Mouse (Mus musculus) cerebellum, adult 9-11 months (tissue): ENCODE data around the gene Clec10a.

Experiments used
- DNase-seq: peaks from one replicate; pipeline ENCODE4 v3.0.0; 2022

Clec10a gene

DNA sequence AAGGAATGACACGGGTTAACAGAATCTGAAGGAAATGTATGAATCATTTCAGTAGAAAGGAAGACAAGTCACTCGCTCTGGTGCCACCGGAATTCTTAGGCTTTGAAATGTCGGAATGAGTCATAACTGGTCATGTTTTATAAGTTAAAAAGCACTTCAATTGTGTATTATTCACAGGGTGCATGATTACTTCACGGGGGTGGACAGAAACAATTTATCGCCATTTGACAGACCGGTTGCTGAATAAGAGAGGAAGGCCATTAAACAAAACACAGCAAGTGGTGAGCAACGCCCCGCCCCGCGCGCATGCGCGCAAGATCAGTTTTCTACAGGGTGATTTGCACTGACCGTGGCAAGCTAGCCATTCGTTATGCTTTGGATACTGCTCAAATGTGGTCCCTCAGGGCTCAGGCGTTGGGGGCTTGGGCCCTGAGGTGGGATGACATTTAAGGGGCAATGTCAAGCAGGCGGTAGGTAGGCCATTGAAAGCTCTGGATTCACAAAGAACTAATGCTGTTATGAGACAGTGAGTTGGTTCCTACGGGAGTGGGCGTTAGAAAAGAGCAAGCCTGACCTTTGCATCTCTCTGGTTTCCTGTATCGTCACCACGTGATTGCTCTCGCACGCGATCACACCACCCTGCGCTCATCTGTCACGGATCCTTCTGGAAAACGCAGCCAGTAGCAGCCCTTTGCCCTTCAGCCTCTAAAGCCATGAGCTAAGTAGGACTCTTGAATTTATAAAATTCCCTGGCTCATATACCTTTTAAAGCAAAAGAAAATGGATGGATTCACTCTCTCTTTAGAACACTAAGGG is 33.5 kb downstream of the Clec10a start:
- DNase-seq, result no peak

DNA sequence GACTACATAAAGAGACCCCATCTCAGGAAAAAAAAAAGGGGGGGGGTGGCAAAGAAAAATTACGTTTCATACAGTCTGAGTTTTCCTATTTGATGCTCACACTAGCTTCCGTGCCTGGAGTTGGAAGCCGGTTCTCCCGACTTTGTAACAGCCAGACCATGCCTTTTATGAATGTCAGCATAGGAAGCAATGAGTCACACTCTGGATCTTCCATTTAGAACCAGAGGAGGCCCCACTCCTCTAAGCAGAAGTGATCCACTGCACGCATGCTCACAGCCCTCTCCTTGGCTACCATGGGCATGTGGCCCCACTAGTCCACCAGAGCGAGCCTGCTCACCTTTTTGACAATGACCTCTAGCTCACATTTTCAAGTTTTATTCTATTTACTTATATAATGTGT is 35.2 kb downstream of the Clec10a start:
- no peak for DNase-seq

DNA sequence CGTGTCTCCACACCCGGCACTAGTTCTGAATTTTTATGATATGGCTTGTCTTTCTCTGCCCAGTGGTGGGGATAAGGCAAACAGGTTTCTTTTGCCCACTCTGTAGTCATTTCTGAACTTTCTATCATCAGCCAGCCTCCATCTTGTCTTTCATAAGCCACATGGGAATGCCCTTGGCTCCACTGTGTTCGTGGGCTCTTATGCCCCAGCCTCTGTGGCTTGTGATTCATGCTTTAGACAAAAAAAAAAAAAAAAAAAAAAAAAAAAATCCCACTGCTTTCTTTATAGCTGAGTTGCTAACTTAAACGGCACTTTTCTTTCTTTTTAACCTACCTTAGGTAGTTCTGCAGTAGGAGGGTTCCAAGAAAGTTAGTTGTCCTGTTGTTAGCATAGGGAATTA is 36.2 kb downstream of the Clec10a start:
- DNase-seq, result no peak

DNA sequence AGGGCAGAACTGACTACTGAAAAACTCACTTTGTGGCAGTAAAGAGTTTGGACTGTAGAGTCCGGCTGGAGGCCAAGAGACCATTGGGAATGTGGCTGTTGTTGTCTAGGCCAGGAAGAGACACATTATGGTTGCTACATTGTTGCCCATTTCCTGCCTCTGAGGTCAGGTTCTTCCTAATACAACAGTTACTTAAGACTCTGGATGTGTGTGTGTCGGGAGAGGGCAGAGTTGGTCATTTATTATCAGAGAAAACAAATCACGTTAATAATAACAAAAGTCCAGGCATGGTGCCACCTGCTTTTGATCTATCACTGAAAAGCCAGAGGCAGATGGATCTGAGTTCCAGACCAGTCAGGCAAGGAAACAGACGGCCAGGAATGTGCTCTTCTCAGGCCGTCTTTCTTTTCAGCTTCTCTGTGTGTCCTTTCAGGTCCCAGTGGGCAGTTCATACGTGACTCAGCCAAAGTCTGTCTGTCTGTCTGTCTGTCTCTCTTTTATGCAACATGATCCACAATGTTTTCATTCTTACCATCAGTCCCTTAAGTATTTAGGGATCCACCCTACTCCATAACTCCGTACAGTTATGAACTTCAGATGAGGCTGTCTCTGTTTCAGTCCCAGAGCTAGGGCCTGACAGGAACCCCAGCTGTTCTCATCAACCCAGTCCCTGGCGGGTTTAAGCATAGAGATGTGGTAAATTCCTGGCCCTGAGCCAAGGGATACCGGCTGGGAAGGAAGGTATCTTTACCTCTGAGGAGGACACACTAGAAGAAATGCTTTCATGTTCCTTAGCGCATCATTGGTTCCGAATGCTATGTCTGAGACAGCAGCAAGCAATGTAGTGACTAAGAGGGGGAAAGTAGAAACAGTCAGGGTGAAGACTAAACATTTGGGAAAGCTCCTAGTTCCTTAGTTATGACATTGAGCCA is 37.6 kb downstream of the Clec10a start:
- no peak for DNase-seq

DNA sequence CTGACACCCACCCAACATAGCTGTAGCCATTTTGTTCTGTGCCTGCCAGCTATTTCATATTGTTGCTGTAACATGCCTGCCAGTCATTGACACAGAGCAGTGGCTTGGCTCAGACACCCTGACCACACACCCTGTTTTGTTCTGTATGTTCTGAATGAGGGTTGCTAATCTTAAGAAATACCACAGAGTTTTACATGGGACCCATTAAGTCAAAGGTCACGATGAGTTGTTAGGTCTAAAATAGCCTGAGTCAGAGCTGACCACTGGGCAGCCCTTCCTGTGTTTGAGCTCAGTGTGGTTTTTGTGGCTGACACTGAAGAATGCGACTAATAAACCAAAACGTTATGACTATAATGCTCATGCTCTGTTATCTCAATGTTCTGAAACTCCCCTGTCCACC is 42.3 kb downstream of the Clec10a start:
- DNase-seq, result no peak

DNA sequence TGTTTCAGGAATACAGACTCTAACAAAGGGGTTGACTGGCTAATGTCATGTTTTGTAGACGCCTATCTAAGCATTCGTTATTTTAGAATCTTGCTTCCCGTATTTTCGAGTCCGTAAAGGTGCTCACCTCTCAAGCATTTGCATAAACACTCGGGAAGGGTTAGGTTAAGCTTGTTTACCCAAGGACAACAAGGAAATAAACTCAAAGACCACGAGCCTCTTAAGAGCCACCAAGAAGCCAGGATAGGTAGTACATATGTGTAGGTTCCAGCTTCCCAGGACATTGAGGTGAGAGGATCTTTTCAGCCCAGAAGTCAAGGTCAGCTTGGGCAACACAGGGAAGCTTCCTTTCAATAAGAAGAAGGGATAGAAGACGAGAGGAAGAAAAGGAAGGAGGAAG is 43.1 kb downstream of the Clec10a start:
- DNase-seq, result no peak

DNA sequence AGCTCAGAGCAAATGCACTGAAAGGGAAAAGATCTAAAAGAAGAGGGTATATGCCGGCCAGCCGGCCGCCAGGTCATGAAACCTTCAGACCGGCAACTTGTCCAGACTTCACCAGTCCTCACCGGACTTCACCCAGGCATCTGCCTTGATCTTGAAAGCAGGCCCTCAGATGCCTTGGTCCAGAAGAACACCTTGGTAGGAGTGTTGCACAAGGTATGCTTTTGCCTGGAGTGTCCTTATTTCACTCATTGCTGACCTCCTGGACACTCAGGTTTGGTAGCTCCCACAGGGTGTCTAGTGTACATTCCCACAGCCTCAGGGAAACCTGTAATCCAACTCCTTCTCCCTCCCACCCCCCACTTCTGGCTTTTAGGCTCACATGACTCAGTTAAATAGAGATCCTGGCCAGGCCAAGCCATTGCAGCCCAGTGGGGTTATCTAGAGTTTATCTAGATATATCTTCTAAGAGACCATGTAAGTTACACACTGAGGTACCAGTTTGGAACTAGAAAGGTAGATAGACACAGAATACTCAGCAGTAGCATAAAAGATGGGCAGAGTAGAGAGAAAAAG is 44.1 kb downstream of the Clec10a start:
- no peak for DNase-seq

DNA sequence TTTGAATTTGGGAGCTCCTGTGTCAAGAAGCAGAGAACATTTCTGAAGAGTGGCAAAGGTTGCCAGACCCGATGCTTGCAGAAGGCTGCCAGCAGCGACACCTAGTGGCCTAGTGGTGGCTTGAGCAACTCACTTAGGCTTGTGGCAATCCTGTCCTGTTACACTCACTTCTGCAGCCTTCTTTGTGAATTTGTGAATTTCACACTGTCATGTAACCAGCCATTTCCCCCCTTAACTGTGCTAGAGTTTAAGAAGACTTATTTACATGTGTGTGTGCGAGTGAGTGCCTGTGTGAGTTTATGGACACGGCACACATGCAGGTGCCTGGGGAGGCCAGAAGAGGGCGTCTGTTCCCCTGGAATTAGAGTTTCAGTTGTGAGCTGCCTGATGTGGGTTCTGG is 45.7 kb downstream of the Clec10a start:
- DNase-seq, result peak; percentile 72

DNA sequence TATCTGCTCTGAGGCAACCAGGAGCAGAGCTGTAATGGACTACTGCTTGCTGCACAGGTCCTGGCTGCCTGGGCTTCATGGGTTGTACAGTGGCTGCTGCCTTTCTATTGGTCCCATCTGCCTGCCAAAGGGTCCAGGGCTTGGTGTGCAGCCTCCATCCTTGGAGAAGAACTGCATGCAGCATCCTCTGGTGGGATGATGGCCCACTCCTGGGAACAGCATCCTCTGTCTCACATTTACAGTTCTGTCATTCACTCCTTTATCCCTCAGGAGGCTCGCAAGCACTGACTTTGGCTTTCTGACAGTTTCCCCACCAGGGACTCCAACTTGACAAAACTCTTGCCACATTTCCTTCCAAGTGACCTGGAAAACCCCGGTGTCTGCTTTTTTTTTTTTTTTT is 50.8 kb downstream of the Clec10a start:
- no peak for DNase-seq

DNA sequence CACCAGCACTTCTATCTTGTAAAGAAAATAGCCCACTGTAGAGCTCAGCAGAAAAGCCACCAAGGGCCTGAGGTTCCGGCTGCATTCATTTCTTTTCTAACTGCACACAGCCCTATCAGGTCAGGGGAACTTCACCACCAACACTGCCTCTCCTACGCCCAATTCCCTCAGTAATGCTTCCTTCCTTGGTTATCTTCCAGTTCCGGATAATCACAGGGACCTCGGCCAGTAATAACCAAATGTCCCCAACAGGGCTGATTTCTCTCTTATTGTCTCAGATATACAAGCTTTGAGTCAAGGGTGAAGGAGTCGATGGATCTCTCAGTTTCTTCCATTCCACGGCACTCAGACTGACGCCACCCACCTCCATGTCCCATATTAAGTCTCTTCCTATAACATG is 51.3 kb downstream of the Clec10a start:
- DNase-seq, result no peak

DNA sequence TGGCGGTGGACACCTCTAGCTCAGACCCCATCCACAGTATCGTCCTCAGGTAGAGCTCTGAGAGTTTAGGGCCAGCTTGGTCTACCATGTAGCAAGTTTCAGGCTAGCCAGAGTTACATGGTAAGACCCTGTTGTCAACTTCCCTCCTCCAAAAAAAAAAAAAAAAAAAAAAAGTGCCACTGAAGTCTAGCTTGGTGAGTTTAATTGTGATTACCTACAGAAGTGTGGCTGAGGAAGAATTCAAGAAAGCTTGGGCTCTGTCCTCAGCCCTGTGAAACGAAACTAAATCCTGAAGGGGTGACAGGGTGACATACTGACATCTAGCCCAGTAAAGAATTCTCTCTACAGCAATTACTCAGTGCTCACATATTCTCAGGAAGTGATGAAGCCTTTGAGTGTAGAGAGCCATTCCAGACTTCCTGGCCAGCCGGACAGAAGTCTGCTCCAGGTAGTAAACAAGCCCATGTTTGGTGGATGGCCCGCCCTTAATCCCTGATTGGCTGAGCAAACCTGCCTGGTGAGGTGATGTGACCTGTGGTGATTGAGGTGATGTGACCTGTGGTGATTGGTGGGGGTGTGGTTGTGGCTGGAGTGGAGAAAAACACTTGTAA is 52.9 kb downstream of the Clec10a start:
- DNase-seq, result no peak

DNA sequence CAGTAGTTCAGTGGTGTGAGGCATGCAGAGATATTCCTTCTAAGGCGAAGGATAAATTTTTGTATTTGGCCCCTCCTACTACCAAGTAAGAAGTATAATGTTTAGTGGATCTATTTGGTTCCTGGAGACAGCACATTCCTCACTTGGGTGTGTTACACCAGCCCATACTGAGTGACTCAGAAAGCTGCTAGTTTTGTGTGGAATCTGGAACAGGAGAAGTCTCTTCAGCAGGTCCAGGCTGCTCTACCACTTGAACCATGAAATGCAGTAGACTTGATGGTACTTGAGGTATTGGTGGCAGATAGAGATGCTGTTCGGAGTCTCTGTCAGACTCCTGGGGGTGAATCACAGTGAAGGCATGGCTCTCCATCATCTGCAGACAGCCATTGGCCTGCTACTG is 54.7 kb downstream of the Clec10a start:
- DNase-seq, result no peak

DNA sequence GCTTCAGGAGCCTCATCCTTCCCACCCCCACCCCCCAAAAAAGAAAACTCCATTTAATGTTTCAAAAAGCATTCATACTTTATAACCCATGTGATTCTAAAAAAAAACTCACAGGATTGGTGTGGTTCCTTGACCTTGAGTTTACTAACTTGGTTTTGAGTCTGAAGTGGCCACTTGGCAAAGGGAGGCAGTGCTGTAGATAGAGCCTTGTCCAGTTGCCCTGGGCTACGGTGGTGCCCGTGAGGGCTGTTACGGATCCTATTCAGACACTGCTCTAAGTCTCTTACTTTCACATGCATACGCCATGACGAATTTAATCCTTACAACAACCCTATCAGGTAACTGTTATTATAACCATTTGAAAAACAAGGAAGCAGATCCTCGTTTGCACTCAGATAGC is 56.0 kb downstream of the Clec10a start:
- no peak for DNase-seq

DNA sequence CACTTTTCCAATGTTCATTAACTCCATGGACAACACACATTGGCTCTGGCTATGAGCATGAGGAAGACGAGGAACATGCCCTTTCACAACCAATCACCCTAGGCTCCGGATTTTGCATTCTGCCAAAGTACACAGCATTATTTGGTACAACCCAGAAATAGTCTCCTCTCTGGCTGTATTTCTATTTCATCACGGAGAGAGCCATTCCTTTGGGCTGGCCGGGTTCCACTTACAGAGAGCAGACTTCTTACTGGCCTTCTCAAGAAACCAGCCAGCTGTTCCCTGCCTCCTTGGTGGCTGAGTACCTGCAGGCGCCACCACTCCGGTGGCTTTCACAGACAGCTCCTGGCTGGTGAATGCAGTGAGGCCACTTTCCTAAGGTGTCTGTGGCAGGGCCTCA is 56.4 kb downstream of the Clec10a start, which contains the start of gene Slc16a11:
Gene Slc16a11, plus strand, starts transcription at position 330 of the 400 bp plus-strand sequence.
- DNase-seq, result peak; percentile 62

DNA sequence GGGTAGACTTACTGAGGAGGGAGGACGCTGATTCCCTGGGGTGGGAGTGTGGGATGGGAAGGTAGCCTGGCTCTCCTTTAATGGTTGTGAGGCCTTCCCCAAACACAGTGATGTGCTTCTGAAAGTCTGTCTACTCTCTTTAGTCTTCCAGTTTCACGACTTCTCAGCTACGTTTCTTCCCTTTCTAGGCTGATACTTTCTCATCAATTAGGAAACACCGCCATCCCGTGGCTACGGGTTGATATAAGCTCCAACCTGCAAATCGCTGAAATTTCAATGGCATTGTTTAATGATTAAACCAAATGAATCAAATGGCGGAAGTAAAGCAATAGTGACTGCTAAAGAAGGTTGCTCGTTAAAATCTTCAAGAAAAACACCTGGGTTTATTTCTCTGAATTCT is 56.9 kb downstream of the Clec10a start:
- DNase-seq, result peak; percentile 77

DNA sequence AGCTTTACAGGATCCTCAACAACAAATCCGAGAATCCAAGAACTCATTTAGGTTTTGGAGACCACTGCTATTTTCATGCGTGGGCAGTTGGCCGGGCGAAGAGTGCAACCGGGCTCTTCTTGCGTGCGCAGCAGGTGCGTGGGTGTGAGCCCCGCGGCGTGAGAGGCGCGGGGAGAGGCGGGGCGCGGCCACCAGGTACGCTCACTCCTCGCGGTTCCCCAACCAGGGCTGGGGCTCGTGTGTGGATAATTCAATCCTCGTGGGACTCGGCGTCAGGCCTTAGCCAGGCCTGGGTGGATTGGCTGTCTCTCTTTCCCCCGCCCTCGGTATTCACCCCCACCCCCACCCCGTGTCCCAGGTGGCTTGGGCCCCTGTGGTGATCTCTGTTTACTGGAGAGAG is 57.7 kb downstream of the Clec10a start:
- peak; percentile 91 for DNase-seq

DNA sequence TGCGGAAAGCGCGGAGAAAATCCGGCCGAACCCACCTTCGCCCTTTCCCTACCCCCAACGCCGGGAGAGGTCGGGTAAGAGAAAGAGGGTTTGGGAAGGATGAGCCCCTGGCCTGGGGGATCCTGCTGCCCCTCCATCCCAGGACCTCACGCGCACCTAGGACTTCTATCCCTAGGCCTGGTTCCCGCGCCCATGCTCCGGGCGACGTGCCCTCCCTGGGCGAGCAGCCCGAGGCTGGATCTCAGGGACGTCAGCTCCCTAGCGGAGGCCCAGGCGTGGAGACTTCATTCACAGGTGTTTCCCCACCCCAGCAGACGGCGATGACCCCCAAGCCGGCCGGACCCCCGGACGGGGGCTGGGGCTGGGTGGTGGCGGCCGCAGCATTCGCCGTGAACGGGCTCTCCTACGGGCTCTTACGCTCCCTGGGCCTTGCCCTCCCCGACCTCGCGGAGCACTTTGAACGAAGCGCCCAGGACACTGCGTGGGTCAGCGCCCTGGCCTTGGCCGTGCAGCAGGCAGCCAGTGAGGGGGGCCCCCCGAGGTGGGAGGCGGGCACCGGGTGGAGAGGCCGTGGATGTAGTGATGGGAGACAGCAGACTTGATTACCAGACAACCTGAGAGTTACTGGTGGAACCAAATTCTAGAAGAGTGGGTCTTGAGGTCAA is 58.3 kb downstream of the Clec10a start:
- DNase-seq, result peak; percentile 82

DNA sequence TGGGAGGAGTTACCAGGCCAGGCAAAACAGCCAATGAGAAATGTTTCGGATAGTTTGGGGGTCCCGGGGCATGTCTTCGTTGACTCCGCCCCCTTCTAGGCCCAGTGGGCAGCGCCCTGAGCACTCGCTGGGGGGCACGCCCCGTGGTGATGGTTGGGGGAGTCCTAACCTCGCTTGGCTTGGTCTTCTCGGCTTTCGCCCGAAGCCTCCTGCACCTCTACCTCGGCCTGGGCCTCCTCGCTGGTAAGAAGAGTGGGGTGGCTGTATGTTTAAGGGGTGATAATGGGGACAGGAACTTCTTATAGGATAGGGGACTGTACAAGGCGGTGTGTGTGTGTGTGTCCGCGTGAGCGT is 58.8 kb downstream of the Clec10a start:
- no peak for DNase-seq

DNA sequence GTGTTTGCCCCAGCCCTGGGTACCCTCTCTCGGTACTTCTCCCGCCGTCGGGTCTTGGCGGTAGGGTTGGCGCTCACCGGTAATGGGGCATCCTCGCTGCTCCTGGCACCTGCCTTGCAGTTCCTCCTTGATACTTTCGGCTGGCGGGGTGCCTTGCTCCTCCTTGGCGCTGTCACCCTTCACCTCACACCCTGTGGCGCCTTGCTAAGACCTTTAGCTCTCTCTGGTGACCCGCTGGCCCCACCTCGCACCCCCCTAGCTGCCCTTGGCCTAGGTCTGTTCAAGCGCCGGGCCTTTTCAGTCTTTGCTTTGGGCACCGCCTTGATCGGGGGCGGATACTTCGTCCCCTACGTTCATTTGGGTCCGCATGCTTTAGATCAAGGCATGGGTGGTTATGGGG is 59.3 kb downstream of the Clec10a start:
- DNase-seq, result peak; percentile 80

DNA sequence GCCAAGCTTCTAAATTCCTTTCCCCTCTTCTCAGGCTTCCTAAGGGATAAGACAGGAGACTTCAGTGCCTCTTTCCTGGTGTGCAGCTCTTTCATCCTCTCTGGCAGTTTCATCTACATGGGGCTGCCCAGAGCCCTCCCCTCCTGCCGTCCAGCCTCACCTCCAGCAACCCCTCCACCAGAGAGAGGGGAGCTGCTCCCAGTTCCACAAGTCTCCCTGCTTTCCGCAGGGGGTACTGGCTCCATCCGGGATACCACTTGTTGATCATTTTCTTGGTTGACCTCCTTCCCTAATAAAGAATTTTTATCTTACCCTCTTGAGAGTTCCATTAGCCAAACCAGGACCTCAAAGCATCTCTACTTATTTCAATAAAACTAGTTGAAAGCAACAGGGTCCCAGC is 60.1 kb downstream of the Clec10a start:
- DNase-seq, result peak; percentile 62

DNA sequence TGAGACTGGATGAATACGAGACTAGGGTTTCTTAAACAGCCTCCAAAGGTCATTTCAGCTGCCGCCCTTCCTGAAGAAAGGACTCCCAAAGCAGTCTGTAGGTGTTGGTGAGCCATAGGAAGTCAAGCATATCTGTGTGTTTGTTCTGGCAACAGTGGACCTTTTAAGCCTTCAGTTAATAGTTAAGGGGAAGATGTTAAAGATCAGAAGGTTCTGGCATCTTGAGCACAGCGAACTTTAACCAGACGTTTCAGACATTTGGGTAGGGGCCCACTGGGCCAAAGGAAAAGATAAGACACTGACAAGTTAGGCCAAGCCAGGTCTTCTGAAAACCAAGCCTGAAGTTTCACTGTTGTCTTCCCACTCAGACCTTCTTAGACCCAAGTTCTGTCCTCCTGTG is 62.0 kb downstream of the Clec10a start:
- DNase-seq, result no peak

DNA sequence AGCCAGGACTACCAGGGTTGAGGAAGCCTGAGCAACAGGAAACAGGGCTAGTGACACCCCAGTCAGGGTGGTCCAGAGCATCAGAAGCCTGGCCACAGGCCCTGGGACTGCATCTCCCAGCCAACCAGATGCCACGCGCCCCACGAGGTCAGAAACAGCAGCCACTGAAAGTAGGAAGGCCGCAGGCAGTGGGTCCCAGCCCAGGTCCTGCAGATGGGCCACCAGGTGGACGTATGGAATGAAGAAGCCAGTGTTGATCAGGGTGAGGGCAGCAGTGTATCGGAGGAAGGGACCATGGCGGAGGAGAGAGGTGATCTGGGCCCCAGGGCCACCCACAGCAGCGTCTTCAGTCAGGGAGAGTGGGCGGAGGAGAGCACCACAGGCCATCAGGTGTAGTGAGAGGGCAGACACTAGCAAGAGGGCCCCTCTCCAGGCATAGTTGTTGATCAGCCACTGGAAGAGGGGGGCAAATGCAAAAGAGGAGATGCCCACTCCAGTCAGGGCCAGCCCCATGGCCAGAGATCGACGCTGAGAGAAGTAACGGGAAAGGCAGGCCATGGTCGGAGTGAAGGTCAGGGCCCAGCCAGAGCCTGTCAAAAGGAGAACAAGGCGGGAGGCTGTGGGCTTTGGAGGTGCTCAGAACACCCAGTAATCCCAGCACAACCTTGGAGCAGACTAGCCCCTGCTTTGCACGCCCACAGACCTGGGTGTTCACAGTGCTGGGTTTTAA is 62.9 kb downstream of the Clec10a start:
- peak; percentile 62 for DNase-seq
